Mouse (Mus musculus) hindbrain, embryonic 15.5 days (tissue): Measurements from ENCODE around the gene Rad51b. TPM values are rescaled to one million over a fixed set of nuclear protein-coding genes. Genes with fewer than 3 reads are reported as not detected.

Source experiments
- ATAC-seq: fragments of 200-750 bp; cut with Nextera tagmentation; 2 replicates; pipeline ENCODE4 v1.8.0; 2017; ENCODE audit warnings: low read depth, moderate number of reproducible peaks, moderate TSS enrichment; ENCODE audit not compliant: low FRiP score
- H3K27ac ChIP-seq: fragments of 300-500 bp; sonication (generic); replicated peaks from 2 replicates; pipeline ENCODE4 v1.5.1; 2015; ENCODE audit warnings: mild to moderate bottlenecking, inconsistent platforms
- H3K27me3 ChIP-seq: fragments of 300-500 bp; sonication (generic); 2 replicates; pipeline ENCODE4 v1.6.1; 2015; ENCODE audit warnings: control low read depth, inconsistent platforms
- H3K36me3 ChIP-seq: fragments of 300-500 bp; sonication (generic); 2 replicates; pipeline ENCODE4 v1.6.1; 2015; ENCODE audit warnings: control low read depth, inconsistent platforms
- H3K4me1 ChIP-seq: fragments of 300-500 bp; sonication (generic); replicated peaks from 2 replicates; pipeline ENCODE4 v1.6.1; 2015; ENCODE audit warnings: control low read depth, inconsistent platforms
- H3K4me2 ChIP-seq: fragments of 300-500 bp; sonication (generic); 2 replicates; pipeline ENCODE4 v1.6.1; 2015; ENCODE audit warnings: moderate library complexity, mild to moderate bottlenecking, inconsistent platforms
- H3K4me3 ChIP-seq: fragments of 300-500 bp; sonication (generic); 2 replicates; pipeline ENCODE4 v1.5.1; 2015; ENCODE audit warnings: mild to moderate bottlenecking, inconsistent platforms
- H3K9ac ChIP-seq: fragments of 300-500 bp; sonication (generic); 2 replicates; pipeline ENCODE4 v1.6.1; 2015; ENCODE audit warnings: inconsistent platforms
- H3K9me3 ChIP-seq: fragments of 300-500 bp; sonication (generic); 2 replicates; pipeline ENCODE4 v1.6.1; 2016; ENCODE audit warnings: control low read depth, inconsistent platforms
- WGBS: fragments of 180-500 bp; shearing (Covaris S2); methylation state at CpG from one replicate; pipeline ENCODE4 v1.1.7; 2015; 5-methylcytosine and 5-hydroxymethylcytosine counted together
- polyA plus RNA-seq: library from polyadenylated mRNA; unstranded; fragments of >200 nt; fragmentation: Nextera tagmentation; extraction: Ambion mirVana; gene quantifications from 2 replicates; pipeline ENCODE4 v1.2.1, GENCODE M21; 2015

Gene Rad51b
- polyA plus RNA-seq, 1 experiment from 2014 or later: 1.7 TPM

- Histone ChIP-seq H3K4me3 (no peak overlapping the region), H3K4me2 (no peak overlapping the region), H3K4me1 (peaks cover 10% of the 10 kb centered on the region), H3K36me3 (no peaks in the 10 kb centered on the region), H3K27me3 (no peaks in the 10 kb centered on the region), H3K9me3 (no peaks in the 10 kb centered on the region), H3K9ac (no peak overlapping the region), H3K27ac (peak overlapping the region; percentile 32)
- WGBS: 78% methylated on average over 4 of the region's 4 CpGs
- no peak for ATAC-seq
Observed at GRCm38 (mm10) chr12:79506421-79506820, 209.3 kb downstream of the Rad51b start.

- peak; percentile 46; the same call in 1 of the 2 replicates for ATAC-seq
- Histone ChIP-seq H3K9me3 (no peaks in the 10 kb centered on the region), H3K4me3 (no peak overlapping the region), H3K36me3 (no peaks in the 10 kb centered on the region), H3K9ac (no peak overlapping the region), H3K4me1 (peaks cover 17% of the 10 kb centered on the region), H3K4me2 (no peak overlapping the region), H3K27ac (peak overlapping the region; percentile 59; the same call in 1 of the 2 replicates), H3K27me3 (no peaks in the 10 kb centered on the region)
- 31% methylated on average over 8 of the region's 8 CpGs for WGBS
Observed at GRCm38 (mm10) chr12:79507141-79507681, 210.1 kb downstream of the Rad51b start.

GRCm38 (mm10) chr12:79511454-79512204, 214.5 kb downstream of the Rad51b start:
- Histone ChIP-seq H3K4me3 (no peak overlapping the region), H3K4me2 (no peak overlapping the region), H3K27me3 (no peaks in the 10 kb centered on the region), H3K9me3 (no peaks in the 10 kb centered on the region), H3K27ac (peak overlapping the region; percentile 79), H3K36me3 (no peaks in the 10 kb centered on the region), H3K4me1 (peaks cover 17% of the 10 kb centered on the region), H3K9ac (no peak overlapping the region)
- WGBS: 37% methylated on average over 11 of the region's 11 CpGs
- ATAC-seq: peak; percentile 79; the same call in 1 of the 2 replicates

- Histone ChIP-seq H3K36me3 (no peaks in the 10 kb centered on the region), H3K4me1 (peaks cover 15% of the 10 kb centered on the region), H3K4me3 (no peak overlapping the region), H3K4me2 (no peak overlapping the region), H3K9ac (no peak overlapping the region), H3K27ac (peak overlapping the region; percentile 79), H3K27me3 (no peaks in the 10 kb centered on the region), H3K9me3 (no peaks in the 10 kb centered on the region)
- 48% methylated on average over 10 of the region's 10 CpGs for WGBS
- no peak for ATAC-seq
Observed at GRCm38 (mm10) chr12:79512205-79512886, 215.3 kb downstream of the Rad51b start.

GRCm38 (mm10) chr12:79512982-79513681, 216.1 kb downstream of the Rad51b start:
- Histone ChIP-seq H3K9me3 (no peaks in the 10 kb centered on the region), H3K27ac (no peak overlapping the region), H3K9ac (no peak overlapping the region), H3K4me1 (peaks cover 15% of the 10 kb centered on the region), H3K4me2 (no peak overlapping the region), H3K4me3 (no peak overlapping the region), H3K27me3 (no peaks in the 10 kb centered on the region), H3K36me3 (no peaks in the 10 kb centered on the region)
- ATAC-seq: no peak
- WGBS: 90% methylated on average over 5 of the region's 5 CpGs

GRCm38 (mm10) chr12:79514680-79515079, 217.6 kb downstream of the Rad51b start:
- WGBS: 97% methylated on average over 3 of the region's 3 CpGs
- no peaks in the 10 kb centered on the region for H3K27me3 ChIP-seq
- no peaks in the 10 kb centered on the region for H3K36me3 ChIP-seq
- H3K9ac ChIP-seq: no peak overlapping the region
- H3K9me3 ChIP-seq: no peaks in the 10 kb centered on the region
- ATAC-seq: no peak
- H3K4me1 ChIP-seq: peaks cover 15% of the 10 kb centered on the region
- H3K4me3 ChIP-seq: no peak overlapping the region
- H3K27ac ChIP-seq: no peak overlapping the region
- H3K4me2 ChIP-seq: no peak overlapping the region

- H3K9ac ChIP-seq: no peak overlapping the region
- no peaks in the 10 kb centered on the region for H3K9me3 ChIP-seq
- H3K4me1 ChIP-seq: no peaks in the 10 kb centered on the region
- no peak overlapping the region for H3K4me2 ChIP-seq
- 52% methylated on average over 1 of the region's 1 CpGs for WGBS
- no peak overlapping the region for H3K27ac ChIP-seq
- H3K4me3 ChIP-seq: no peak overlapping the region
- H3K36me3 ChIP-seq: no peaks in the 10 kb centered on the region
- H3K27me3 ChIP-seq: no peaks in the 10 kb centered on the region
- no peak for ATAC-seq
Observed at GRCm38 (mm10) chr12:79522374-79522773, 225.3 kb downstream of the Rad51b start.

- WGBS: 67% methylated on average over 14 of the region's 14 CpGs
Observed at GRCm38 (mm10) chr12:79524941-79525871, 228.1 kb downstream of the Rad51b start.

GRCm38 (mm10) chr12:79525872-79526271, 228.8 kb downstream of the Rad51b start:
- ATAC-seq: no peak
- Histone ChIP-seq H3K27ac (no peak overlapping the region), H3K9ac (no peak overlapping the region), H3K9me3 (no peaks in the 10 kb centered on the region), H3K4me1 (no peaks in the 10 kb centered on the region), H3K36me3 (no peaks in the 10 kb centered on the region), H3K27me3 (no peaks in the 10 kb centered on the region), H3K4me2 (no peak overlapping the region), H3K4me3 (no peak overlapping the region)
- 24% methylated on average over 8 of the region's 8 CpGs for WGBS

More at GRCm38 (mm10) chr12:79524941-79525871, 228.1 kb downstream of the Rad51b start:
- no peak overlapping the region for H3K4me2 ChIP-seq
- no peak overlapping the region for H3K27ac ChIP-seq
- H3K4me1 ChIP-seq: no peaks in the 10 kb centered on the region
- no peaks in the 10 kb centered on the region for H3K9me3 ChIP-seq
- no peaks in the 10 kb centered on the region for H3K27me3 ChIP-seq
- no peak for ATAC-seq
- H3K9ac ChIP-seq: no peak overlapping the region
- H3K4me3 ChIP-seq: no peak overlapping the region
- H3K36me3 ChIP-seq: no peaks in the 10 kb centered on the region

GRCm38 (mm10) chr12:79527222-79527621, 230.1 kb downstream of the Rad51b start:
- Histone ChIP-seq H3K4me2 (no peak overlapping the region), H3K27ac (no peak overlapping the region), H3K9me3 (no peaks in the 10 kb centered on the region), H3K9ac (no peak overlapping the region), H3K4me1 (no peaks in the 10 kb centered on the region; the same call in 1 of the 2 replicates), H3K4me3 (no peak overlapping the region), H3K27me3 (no peaks in the 10 kb centered on the region), H3K36me3 (no peaks in the 10 kb centered on the region)
- ATAC-seq: no peak
- 84% methylated on average over 3 of the region's 3 CpGs for WGBS

- no peak overlapping the region for H3K4me3 ChIP-seq
- no peak for ATAC-seq
- no peak overlapping the region for H3K9ac ChIP-seq
- no peaks in the 10 kb centered on the region for H3K36me3 ChIP-seq
- H3K27ac ChIP-seq: 0 out of 2 replicates have a peak overlapping the region, but pooled peaks have one; percentile 8
- 45% methylated on average over 10 of the region's 10 CpGs for WGBS
- H3K27me3 ChIP-seq: no peaks in the 10 kb centered on the region
- no peaks in the 10 kb centered on the region for H3K9me3 ChIP-seq
- H3K4me2 ChIP-seq: no peak overlapping the region
- no peaks in the 10 kb centered on the region; the same call in 1 of the 2 replicates for H3K4me1 ChIP-seq
Observed at GRCm38 (mm10) chr12:79530275-79530902, 233.3 kb downstream of the Rad51b start.
